Mouse (Mus musculus) forebrain, embryonic 14.5 days (tissue): ENCODE data around the gene Ces2f. TPM values are rescaled to one million over a fixed set of nuclear protein-coding genes. Genes with fewer than 3 reads are reported as not detected.

Experiments used
- ATAC-seq: fragments of 200-750 bp; cut with Nextera tagmentation; 2 replicates; pipeline ENCODE4 v1.8.0; 2017; ENCODE audit warnings: mild to moderate bottlenecking, moderate library complexity
- DNase-seq: peaks from one replicate; pipeline ENCODE4 v3.0.0-alpha.2; 2015; ENCODE audit warnings: low spot score
- H3K27ac ChIP-seq: fragments of 300-500 bp; sonication (generic); 2 replicates; pipeline ENCODE4 v1.5.1; 2014; ENCODE audit warnings: low read depth, mild to moderate bottlenecking, control low read depth, low read length, moderate library complexity
- H3K27me3 ChIP-seq: fragments of 300-500 bp; sonication (generic); replicated peaks from 2 replicates; pipeline ENCODE4 v1.6.1; 2014; ENCODE audit warnings: low read length, control low read depth, mixed read lengths; ENCODE audit not compliant: control insufficient read depth, insufficient read depth
- H3K36me3 ChIP-seq: fragments of 300-500 bp; sonication (generic); 2 replicates; pipeline ENCODE4 v1.6.1; 2014; ENCODE audit warnings: low read length, control low read depth; ENCODE audit not compliant: control insufficient read depth, insufficient read depth
- H3K4me1 ChIP-seq: fragments of 300-500 bp; sonication (generic); 2 replicates; pipeline ENCODE4 v1.6.1; 2014; ENCODE audit warnings: antibody characterized with exemption, low read length, control low read depth; ENCODE audit not compliant: control insufficient read depth, insufficient read depth
- H3K4me2 ChIP-seq: fragments of 300-500 bp; sonication (generic); 2 replicates; pipeline ENCODE4 v1.6.1; 2014; ENCODE audit warnings: mild to moderate bottlenecking, control low read depth, low read length
- H3K4me3 ChIP-seq: fragments of 300-500 bp; sonication (generic); 2 replicates; pipeline ENCODE4 v1.5.1; 2014; ENCODE audit warnings: low read depth, low read length, control low read depth
- H3K9ac ChIP-seq: fragments of 300-500 bp; sonication (generic); 2 replicates; pipeline ENCODE4 v1.6.1; 2014; ENCODE audit warnings: mild to moderate bottlenecking, low read length, control low read depth, moderate library complexity
- H3K9me3 ChIP-seq: fragments of 300-500 bp; sonication (generic); replicated peaks from 2 replicates; pipeline ENCODE4 v1.6.1; 2016; ENCODE audit warnings: low read length, control low read depth, mixed read lengths; ENCODE audit not compliant: control insufficient read depth
- WGBS: fragments of 180-500 bp; shearing (Covaris S2); extraction: QIAGEN DNeasy Blood & Tissue Kit; methylation state at CpG from one replicate; pipeline ENCODE4 v1.1.7; 2014; 5-methylcytosine and 5-hydroxymethylcytosine counted together
- polyA plus RNA-seq: library from polyadenylated mRNA; unstranded; fragments of >200 nt; fragmentation: Nextera tagmentation; extraction: Ambion mirVana; gene quantifications from 2 replicates; pipeline ENCODE4 v1.2.1, GENCODE M21; 2014

Ces2f gene
- polyA plus RNA-seq, 1 experiment from 2014 or later: not detected

GRCm38 (mm10) chr8:104961537-104961961 is 14.4 kb downstream of the Ces2f start, which contains the start of gene Ces2g:
Gene Ces2g (plus strand): TSS chr8:104961718.
- Histone ChIP-seq H3K9ac (no peak within 1 kb of the TSS), H3K36me3 (no peaks in the 10 kb centered on the region), H3K27ac (no peak within 1 kb of the TSS), H3K27me3 (no peaks in the 10 kb centered on the region), H3K4me3 (no peak within 1 kb of the TSS), H3K4me2 (no peak within 1 kb of the TSS), H3K9me3 (no peaks in the 10 kb centered on the region), H3K4me1 (no peaks in the 10 kb centered on the region)
- ATAC-seq: no peak
- 73% methylated on average over 5 of the region's 5 CpGs for WGBS
- DNase-seq: no peak

- no peaks in the 10 kb centered on the region for H3K36me3 ChIP-seq
- 79% methylated on average over 8 of the region's 8 CpGs for WGBS
- DNase-seq (no peak), ATAC-seq (no peak)
- H3K27me3 ChIP-seq: no peaks in the 10 kb centered on the region
- H3K9ac ChIP-seq: no peak overlapping the region
- H3K4me1 ChIP-seq: no peaks in the 10 kb centered on the region
- no peaks in the 10 kb centered on the region for H3K9me3 ChIP-seq
- H3K27ac ChIP-seq: no peak overlapping the region
- no peak overlapping the region for H3K4me2 ChIP-seq
- no peak overlapping the region for H3K4me3 ChIP-seq
Observed at GRCm38 (mm10) chr8:104962229-104962901, 15.2 kb downstream of the Ces2f start.

- Histone ChIP-seq H3K27me3 (no peaks in the 10 kb centered on the region), H3K4me1 (no peaks in the 10 kb centered on the region), H3K9me3 (no peaks in the 10 kb centered on the region), H3K36me3 (no peaks in the 10 kb centered on the region), H3K27ac (no peak overlapping the region), H3K9ac (no peak overlapping the region), H3K4me3 (no peak overlapping the region), H3K4me2 (no peak overlapping the region)
- WGBS: 85% methylated on average over 4 of the region's 4 CpGs
- ATAC-seq (no peak), DNase-seq (no peak)
Observed at GRCm38 (mm10) chr8:104963375-104963894, 16.3 kb downstream of the Ces2f start.

GRCm38 (mm10) chr8:104984126-104984525 is 37.0 kb downstream of the Ces2f start:
- no peaks in the 10 kb centered on the region for H3K4me1 ChIP-seq
- no peaks in the 10 kb centered on the region for H3K27me3 ChIP-seq
- ATAC-seq: no peak
- H3K9me3 ChIP-seq: peaks cover 7% of the 10 kb centered on the region; the same call in 1 of the 2 replicates
- no peak overlapping the region for H3K4me3 ChIP-seq
- no peak for DNase-seq
- no peak overlapping the region for H3K9ac ChIP-seq
- 91% methylated on average over 5 of the region's 5 CpGs for WGBS
- no peaks in the 10 kb centered on the region for H3K36me3 ChIP-seq
- H3K27ac ChIP-seq: no peak overlapping the region
- H3K4me2 ChIP-seq: no peak overlapping the region

GRCm38 (mm10) chr8:104984942-104985341 is 37.8 kb downstream of the Ces2f start:
- ATAC-seq (no peak), DNase-seq (no peak)
- no peak overlapping the region for H3K4me3 ChIP-seq
- H3K9me3 ChIP-seq: peaks cover 6% of the 10 kb centered on the region; the same call in 1 of the 2 replicates
- H3K36me3 ChIP-seq: no peaks in the 10 kb centered on the region
- H3K4me2 ChIP-seq: no peak overlapping the region
- WGBS: 91% methylated on average over 2 of the region's 2 CpGs
- no peak overlapping the region for H3K9ac ChIP-seq
- H3K27me3 ChIP-seq: no peaks in the 10 kb centered on the region
- no peak overlapping the region for H3K27ac ChIP-seq
- H3K4me1 ChIP-seq: no peaks in the 10 kb centered on the region

- ATAC-seq (no peak), DNase-seq (no peak)
- no peak overlapping the region for H3K9ac ChIP-seq
- H3K27me3 ChIP-seq: no peaks in the 10 kb centered on the region
- H3K4me2 ChIP-seq: no peak overlapping the region
- WGBS: 79% methylated on average over 6 of the region's 6 CpGs
- H3K27ac ChIP-seq: no peak overlapping the region
- no peaks in the 10 kb centered on the region for H3K36me3 ChIP-seq
- no peaks in the 10 kb centered on the region for H3K9me3 ChIP-seq
- H3K4me3 ChIP-seq: no peak overlapping the region
- no peaks in the 10 kb centered on the region for H3K4me1 ChIP-seq
Observed at GRCm38 (mm10) chr8:104998191-104998590, 51.0 kb downstream of the Ces2f start.

GRCm38 (mm10) chr8:104999183-104999582 is 52.0 kb downstream of the Ces2f start:
- ATAC-seq: no peak
- 85% methylated on average over 6 of the region's 6 CpGs for WGBS
- Histone ChIP-seq H3K27me3 (no peaks in the 10 kb centered on the region), H3K27ac (no peak overlapping the region), H3K9ac (no peak overlapping the region), H3K36me3 (no peaks in the 10 kb centered on the region), H3K9me3 (no peaks in the 10 kb centered on the region), H3K4me3 (no peak overlapping the region), H3K4me2 (no peak overlapping the region), H3K4me1 (no peaks in the 10 kb centered on the region)
- DNase-seq: no peak

GRCm38 (mm10) chr8:105000586-105000985 is 53.4 kb downstream of the Ces2f start, which contains the start of gene Ces2h:
Gene Ces2h (plus strand): TSS chr8:105000853.
- Histone ChIP-seq H3K4me1 (no peaks in the 10 kb centered on the region), H3K4me2 (no peak within 1 kb of the TSS), H3K4me3 (no peak within 1 kb of the TSS), H3K27me3 (no peaks in the 10 kb centered on the region), H3K9me3 (no peaks in the 10 kb centered on the region), H3K9ac (no peak within 1 kb of the TSS), H3K27ac (no peak within 1 kb of the TSS), H3K36me3 (no peaks in the 10 kb centered on the region)
- WGBS: 86% methylated on average over 7 of the region's 7 CpGs
- DNase-seq (no peak), ATAC-seq (no peak)
